Mouse (Mus musculus): ENCODE results near the gene Erg. TPM values are rescaled to one million over a fixed set of nuclear protein-coding genes. Genes with fewer than 3 reads are reported as not detected.

Erg gene
- total RNA-seq, 2 experiments from 2014 or later = 14.5 TPM

GRCm38 (mm10) chr16:95398761-95399343 lies 187.5 kb downstream of the Erg start:
- DNase-seq (ENCODE audit: low spot score in 2 of 2) = no peak

GRCm38 (mm10) chr16:95390787-95391186 lies 195.6 kb downstream of the Erg start:
- no peak for DNase-seq (ENCODE audit: low spot score in 2 of 2)

GRCm38 (mm10) chr16:95388811-95389529 lies 197.4 kb downstream of the Erg start:
- no peak for DNase-seq (ENCODE audit: low spot score in 2 of 2)

GRCm38 (mm10) chr16:95388292-95388691 lies 198.1 kb downstream of the Erg start:
- DNase-seq (ENCODE audit: low spot score in 2 of 2) = no peak

- DNase-seq (ENCODE audit: low spot score in 2 of 2) = no peak
Measured at GRCm38 (mm10) chr16:95387008-95387407, 199.4 kb downstream of the Erg start.

- DNase-seq (ENCODE audit: low spot score in 2 of 2) = no peak
Measured at GRCm38 (mm10) chr16:95385299-95385973, 201.0 kb downstream of the Erg start.

GRCm38 (mm10) chr16:95384590-95385148 lies 201.7 kb downstream of the Erg start:
- DNase-seq (ENCODE audit: low spot score in 2 of 2) = no peak

GRCm38 (mm10) chr16:95382251-95382650 lies 204.1 kb downstream of the Erg start:
- DNase-seq (ENCODE audit: low spot score in 2 of 2) = no peak

GRCm38 (mm10) chr16:95376834-95377233 lies 209.6 kb downstream of the Erg start:
- DNase-seq (ENCODE audit: low spot score in 2 of 2) = no peak

- DNase-seq (ENCODE audit: low spot score in 2 of 2) = no peak
Measured at GRCm38 (mm10) chr16:95376364-95376763, 210.0 kb downstream of the Erg start.

- DNase-seq (ENCODE audit: low spot score in 2 of 2) = no peak
Measured at GRCm38 (mm10) chr16:95374646-95375045, 211.7 kb downstream of the Erg start.

- no peak for DNase-seq (ENCODE audit: low spot score in 2 of 2)
Measured at GRCm38 (mm10) chr16:95372960-95373359, 213.4 kb downstream of the Erg start.

GRCm38 (mm10) chr16:95371713-95372112 lies 214.7 kb downstream of the Erg start:
- DNase-seq (ENCODE audit: low spot score in 2 of 2) = no peak

- DNase-seq (ENCODE audit: low spot score in 2 of 2) = no peak
Measured at GRCm38 (mm10) chr16:95366989-95367765, 219.2 kb downstream of the Erg start.

- no peak for DNase-seq (ENCODE audit: low spot score in 2 of 2)
Measured at GRCm38 (mm10) chr16:95365214-95365613, 221.2 kb downstream of the Erg start.

GRCm38 (mm10) chr16:95363632-95364465 lies 222.5 kb downstream of the Erg start:
- DNase-seq (ENCODE audit: low spot score in 2 of 2) = no peak

GRCm38 (mm10) chr16:95361950-95362349 lies 224.4 kb downstream of the Erg start:
- DNase-seq (ENCODE audit: low spot score in 2 of 2) = no peak

GRCm38 (mm10) chr16:95360940-95361489 lies 225.4 kb downstream of the Erg start:
- DNase-seq (ENCODE audit: low spot score in 2 of 2) = no peak

GRCm38 (mm10) chr16:95360214-95360850 lies 226.1 kb downstream of the Erg start:
- no peak for DNase-seq (ENCODE audit: low spot score in 2 of 2)

Data from adrenal gland, adult 18-20 months (tissue).